Mouse (Mus musculus) adipocyte (in vitro differentiated cells): ENCODE measurements around the gene Mthfsd.

Experiments
- DNase-seq: peaks from one replicate; pipeline ENCODE4 v3.0.0-alpha.2; 2016; ENCODE audit warnings: low spot score

Gene Mthfsd

DNA sequence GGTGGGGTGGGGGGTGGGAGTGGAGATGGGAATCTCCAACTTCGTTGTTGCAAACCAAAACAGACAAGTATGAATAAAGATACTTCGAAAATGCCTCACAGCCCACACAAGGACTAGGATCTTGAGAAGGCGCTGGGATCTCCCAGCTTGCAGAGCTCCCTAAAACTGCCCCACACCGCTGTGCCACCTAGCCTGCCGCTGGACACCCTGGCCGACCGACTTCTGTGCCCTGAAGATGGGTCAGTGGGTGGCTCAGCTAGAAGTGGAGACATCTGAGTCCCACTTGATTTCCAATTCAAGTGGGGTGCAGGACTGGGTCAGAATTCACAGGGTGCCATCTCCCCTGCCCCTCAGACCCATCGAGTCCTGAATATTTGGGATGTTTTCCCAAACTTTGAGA lies 13.5 kb upstream of the Mthfsd start:
- DNase-seq, result no peak

DNA sequence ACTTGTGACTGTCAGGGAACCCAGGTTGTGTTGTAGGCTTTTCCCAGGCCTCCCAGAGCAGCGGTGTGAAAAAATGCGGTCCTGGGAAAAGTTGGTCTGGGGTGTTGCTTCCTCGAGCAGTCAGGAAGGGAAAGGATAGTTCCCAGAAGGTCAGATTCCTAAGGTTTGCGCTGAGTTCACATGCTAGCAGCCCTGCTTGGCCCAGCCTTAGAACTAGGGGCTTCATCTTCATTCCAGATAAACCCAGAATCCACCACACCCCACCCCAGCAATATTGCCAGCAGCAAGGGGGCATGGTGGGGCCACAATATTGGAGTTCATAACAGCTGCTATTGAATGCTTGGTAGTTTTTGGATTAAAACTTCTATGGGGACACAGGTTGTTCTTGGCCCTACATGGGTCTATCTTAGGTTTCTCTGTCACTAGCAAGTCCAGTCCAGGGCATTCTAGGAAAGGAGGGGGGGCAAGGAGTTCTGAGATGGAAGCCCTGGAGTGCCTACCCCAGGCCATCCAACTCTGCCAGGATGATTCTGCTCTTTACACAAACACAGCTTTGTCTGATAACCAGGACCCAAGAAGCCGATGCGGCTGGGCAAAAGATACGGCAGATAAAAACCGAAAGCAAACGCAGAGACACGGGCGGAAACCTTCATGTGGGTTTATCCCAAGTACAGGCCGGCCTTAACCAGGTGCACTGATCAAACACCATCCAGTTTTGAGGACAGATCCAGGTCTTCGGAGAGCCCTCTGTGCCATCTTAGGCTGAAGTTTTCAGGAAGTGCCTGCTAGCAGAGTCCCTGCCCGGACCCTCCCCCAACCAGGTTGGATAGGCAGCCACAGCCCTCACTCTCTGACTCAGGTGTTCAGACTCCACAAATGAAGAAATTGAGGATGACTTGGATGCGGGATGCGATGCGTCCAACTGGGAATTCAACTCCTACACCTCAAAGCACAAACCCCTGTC lies 12.5 kb upstream of the Mthfsd start:
- no peak for DNase-seq

GRCm38 (mm10) chr8:121119635-121120455 lies 11.7 kb upstream of the Mthfsd start:
- no peak for DNase-seq

- no peak for DNase-seq
Measured at GRCm38 (mm10) chr8:121118634-121119420, 10.6 kb upstream of the Mthfsd start.

DNA sequence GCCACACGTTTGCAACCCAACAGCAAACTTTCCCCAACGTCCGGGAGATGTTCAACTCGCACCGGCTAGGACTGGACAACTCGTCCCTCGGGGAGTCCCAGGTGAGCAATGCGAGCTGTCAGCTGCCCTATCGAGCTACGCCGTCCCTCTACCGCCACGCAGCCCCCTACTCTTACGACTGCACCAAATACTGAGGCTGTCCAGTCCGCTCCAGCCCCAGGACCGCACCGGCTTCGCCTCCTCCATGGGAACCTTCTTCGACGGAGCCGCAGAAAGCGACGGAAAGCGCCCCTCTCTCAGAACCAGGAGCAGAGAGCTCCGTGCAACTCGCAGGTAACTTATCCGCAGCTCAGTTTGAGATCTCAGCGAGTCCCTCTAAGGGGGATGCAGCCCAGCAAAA lies 9.7 kb upstream of the Mthfsd start:
- no peak for DNase-seq

- DNase-seq, result peak; percentile 36
Measured at GRCm38 (mm10) chr8:121117186-121117651, 9.0 kb upstream of the Mthfsd start.

DNA sequence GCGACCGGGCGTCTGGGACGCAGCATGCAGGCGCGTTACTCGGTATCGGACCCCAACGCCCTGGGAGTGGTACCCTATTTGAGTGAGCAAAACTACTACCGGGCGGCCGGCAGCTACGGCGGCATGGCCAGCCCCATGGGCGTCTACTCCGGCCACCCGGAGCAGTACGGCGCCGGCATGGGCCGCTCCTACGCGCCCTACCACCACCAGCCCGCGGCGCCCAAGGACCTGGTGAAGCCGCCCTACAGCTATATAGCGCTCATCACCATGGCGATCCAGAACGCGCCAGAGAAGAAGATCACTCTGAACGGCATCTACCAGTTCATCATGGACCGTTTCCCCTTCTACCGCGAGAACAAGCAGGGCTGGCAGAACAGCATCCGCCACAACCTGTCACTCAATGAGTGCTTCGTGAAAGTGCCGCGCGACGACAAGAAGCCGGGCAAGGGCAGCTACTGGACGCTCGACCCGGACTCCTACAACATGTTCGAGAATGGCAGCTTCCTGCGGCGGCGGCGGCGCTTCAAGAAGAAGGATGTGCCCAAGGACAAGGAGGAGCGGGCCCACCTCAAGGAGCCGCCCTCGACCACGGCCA lies 8.5 kb upstream of the Mthfsd start:
- DNase-seq, result peak; percentile 58

DNA sequence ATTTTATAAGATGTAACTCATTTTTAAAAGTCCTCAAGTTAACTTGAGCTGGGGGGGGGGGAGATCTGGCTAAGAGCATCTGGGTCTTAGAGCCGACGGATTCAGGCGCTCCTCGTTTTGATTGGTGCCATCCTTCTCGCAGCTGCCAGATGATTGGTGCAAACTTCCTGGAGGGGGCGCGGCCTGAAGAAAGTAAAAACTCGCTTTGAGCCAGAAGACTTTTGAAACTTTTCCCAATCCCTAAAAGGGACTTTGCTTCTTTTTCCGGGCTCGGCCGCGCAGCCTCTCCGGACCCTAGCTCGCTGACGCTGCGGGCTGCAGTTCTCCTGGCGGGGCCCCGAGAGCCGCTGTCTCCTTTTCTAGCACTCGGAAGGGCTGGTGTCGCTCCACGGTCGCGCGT lies 7.8 kb upstream of the Mthfsd start, which contains the start of gene Foxc2:
Foxc2 (plus strand) TSS at position 224 of the 400 bp plus-strand sequence.
- DNase-seq, result peak; percentile 94

DNA sequence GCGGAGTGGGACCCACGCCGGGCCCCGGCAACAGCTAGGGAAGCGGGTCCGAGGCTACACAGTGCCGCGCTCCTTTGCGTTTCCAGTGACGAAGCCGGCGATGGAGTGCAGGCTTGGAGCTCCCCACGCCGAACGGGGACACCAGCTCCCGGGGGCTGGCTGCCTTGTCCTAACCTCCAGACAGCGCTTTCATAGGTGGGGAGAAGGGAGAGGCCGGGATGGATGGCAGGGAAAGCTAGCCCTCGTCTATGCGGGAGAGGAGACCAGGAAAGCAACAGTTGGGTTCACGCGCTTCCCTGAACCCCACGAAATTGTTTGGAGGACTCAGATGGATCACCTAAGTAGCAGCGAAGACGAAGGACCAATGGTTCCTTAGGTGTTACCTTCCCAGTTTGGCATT lies 6.9 kb upstream of the Mthfsd start:
- DNase-seq, result no peak

GRCm38 (mm10) chr8:121113261-121113660 lies 5.1 kb upstream of the Mthfsd start:
- DNase-seq, result peak; percentile 91

DNA sequence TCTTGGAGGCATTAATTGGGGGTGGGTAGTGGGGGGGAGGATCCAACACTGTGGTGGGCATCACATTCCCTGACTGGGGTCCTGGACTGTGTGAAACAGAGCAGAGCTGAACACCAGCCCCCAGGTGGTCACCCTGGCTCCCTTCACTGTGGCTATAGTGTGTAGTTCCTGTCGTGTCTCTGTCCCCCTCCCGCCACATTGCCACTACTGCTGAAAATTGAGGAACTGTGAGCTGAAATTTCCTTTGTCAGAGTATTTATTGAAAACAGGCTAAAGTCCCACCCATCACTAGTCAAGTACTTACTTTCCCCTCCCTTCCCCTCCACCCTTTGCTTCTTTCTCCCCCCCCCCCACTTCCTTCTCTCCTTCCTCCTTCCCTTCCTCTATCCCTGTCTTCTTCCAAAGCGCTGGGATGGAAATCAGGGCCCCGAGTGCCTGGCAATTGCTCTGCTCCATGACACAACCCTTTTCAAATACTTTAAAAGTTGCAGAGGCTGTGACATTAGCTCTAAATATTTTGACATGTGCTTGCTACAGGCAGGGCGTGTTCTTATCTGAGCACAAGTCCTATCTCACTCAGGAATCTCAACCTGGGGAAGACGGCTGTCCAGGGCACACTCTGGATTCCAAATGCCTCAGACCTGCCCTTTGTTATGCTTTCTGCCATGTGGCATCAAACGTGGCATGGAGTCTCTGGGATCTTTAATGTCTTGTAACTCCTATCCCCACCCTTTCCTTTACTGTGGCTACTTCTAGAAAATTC lies 3.1 kb upstream of the Mthfsd start:
- DNase-seq, result no peak

GRCm38 (mm10) chr8:121108657-121109056 lies 465 bp upstream of the Mthfsd start:
- no peak for DNase-seq

DNA sequence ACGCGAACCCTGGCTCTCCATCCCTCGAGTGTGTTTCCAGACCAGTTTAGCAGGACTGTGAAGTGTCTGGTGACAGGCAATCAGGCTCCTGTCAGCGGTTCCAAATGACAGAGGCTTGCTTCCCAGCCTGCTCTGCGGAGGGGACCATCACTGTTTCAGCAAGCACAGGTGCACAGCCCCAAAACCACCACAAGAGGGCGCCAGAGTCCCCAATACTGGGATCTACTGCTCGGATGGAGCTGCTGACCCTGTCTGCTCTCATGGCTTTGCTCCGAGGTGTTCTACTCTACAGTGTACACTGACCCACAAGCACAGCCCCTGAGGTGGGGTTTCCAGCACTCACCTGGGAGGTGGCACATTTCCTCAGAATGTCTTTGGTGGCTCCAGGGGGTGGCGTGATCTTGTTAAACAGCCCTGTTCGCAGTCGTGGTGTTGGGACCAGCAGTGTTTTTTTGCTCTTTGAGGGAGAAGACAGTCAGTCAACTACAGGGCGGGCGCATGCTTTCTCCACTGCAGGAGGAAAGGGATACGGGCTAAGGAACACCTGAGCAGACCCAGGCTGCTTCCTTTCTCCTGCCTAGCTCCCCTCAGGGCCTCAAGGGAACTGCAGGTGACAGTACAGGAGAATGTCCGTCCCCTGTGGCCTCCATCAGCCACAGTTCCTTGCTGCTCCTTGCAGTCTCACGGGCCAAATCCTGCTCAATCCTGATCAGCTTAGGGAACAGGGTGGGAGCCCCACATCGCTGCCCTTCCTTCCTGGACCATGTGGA lies 4.0 kb downstream of the Mthfsd start:
- DNase-seq, result peak; percentile 65

DNA sequence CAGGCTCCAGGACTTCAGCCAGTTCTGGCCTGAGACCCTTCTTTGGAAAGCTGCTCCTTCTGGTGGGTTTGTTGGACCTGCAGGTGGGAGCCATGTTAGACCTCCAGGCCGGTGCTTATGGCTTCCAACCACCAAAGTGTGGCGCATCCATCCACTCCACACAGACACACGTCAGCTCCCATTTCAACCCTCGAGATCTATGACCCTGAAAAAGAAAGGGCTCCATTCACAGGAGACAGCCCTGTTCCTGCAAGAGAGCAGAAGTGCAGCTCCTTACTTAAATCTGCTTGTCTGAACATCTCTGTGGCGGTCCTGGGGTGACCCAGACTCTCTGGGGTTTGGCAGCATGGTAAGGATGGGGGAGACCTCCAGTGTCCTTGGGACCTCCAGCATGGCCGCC lies 14.7 kb downstream of the Mthfsd start:
- no peak for DNase-seq

- peak; percentile 76 for DNase-seq
Measured at GRCm38 (mm10) chr8:121092627-121093026, 15.6 kb downstream of the Mthfsd start.

GRCm38 (mm10) chr8:121092141-121092540 lies 16.1 kb downstream of the Mthfsd start:
- no peak for DNase-seq

- no peak for DNase-seq
Measured at GRCm38 (mm10) chr8:121090716-121091115, 17.5 kb downstream of the Mthfsd start.

DNA sequence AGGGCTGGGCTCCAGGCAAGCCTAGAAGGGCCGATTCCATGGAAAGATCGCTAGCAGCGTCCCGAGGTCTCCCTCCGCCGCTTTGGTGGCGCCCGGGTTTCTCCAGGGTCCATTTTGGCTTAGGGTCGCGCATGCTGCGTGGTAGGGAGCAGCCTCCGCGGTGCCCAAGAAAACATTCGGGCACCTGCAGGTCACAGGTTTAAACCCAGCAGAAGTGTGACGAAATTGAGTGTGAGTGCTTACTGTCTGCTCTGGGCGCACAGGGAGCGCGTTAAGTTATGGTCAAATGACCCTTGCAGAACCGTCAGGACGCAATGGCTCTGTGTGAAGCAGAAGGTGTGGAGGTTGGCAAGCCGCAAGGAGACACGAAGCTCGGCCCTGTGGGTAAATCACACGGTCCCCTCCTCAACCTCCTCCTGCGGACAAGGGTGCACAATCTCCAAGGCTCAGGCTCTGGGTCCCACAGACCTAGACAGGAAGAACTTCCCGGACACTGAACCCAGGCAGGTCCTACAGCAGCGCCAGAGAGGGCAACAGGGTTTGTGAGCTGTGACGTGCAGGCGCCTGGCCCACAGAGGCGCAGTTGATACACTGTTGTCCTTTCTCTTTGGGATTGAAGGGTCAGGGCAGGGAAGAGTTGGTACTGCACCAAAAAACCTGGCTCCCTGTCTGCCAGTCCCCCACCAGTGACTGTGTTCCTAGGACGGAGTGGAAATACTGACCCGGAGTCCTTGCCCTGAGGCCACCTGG lies 18.4 kb downstream of the Mthfsd start:
- no peak for DNase-seq
